Mouse (Mus musculus) spleen, adult 12 weeks (tissue): ENCODE results near the gene Clybl.

Experiments
- DNase-seq: peaks from one replicate; pipeline ENCODE4 v3.0.0; 2022; ENCODE audit warnings: low spot score

Clybl gene

DNA sequence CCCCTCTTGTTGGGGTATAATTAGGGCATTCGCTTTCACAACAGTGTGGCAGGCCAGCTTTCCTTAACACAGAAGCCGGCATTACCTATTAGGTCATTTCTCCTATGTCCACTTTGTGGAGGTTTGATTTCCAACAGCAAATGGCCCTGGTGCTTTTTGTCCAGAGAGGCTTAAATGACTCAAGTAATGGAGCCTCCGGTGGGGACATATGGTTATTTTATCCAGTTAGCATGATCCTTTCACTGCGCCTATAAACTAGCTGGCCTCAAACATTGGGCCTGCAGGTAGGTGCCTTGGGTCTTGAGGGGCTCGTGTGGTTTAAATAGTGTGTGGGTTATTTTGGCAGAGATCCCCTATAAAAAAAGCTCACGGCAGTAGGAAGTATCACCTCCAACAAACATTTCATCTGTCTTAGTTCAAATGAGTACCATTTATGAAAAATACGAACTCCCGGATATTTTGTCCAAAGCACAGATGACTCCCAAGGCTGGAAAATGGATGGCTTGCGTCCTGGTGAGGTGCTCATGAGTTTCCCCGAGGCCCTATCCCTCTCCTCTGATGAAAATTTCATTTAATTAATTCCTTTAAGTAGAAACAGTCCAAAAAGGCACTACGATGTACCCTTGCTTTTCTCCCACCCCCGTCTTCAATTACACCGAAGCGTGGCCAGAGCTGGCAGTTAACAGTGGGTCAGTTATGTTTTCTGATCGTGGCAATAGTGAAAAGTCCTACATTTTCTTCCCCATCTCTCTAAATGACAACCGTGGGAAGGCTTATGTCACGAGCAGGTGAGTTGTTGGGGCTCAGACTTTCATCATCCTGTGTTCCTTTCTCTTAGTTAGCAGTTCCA is 205.0 kb downstream of the Clybl start:
- no peak for DNase-seq

- DNase-seq = no peak
Measured at GRCm38 (mm10) chr14:122387781-122388180, 206.3 kb downstream of the Clybl start.

GRCm38 (mm10) chr14:122388431-122389031 is 207.0 kb downstream of the Clybl start:
- DNase-seq = no peak

- no peak for DNase-seq
Measured at GRCm38 (mm10) chr14:122389684-122390370, 208.3 kb downstream of the Clybl start.

- no peak for DNase-seq
Measured at GRCm38 (mm10) chr14:122390935-122391334, 209.4 kb downstream of the Clybl start.

- no peak for DNase-seq
Measured at GRCm38 (mm10) chr14:122393119-122393518, 211.6 kb downstream of the Clybl start.

DNA sequence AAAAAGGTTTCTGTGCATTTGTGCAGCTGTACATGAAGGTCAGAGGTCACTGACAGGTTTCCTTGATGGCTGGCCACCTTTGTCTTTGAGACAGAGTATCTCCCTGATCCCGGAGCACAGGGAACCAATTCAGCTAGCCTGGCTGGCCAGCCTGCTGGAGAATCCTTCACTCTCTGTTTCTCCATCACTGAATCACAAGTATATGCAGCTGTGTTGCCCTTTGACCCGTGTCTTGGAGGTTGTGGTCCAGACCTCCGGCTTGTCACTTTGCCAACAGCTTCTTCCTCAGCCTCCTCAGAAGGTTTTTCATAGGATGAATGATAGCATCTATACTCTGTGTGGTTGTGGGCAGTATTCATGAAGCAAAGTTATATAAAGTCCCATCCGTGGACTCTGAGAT is 217.2 kb downstream of the Clybl start:
- DNase-seq = no peak

DNA sequence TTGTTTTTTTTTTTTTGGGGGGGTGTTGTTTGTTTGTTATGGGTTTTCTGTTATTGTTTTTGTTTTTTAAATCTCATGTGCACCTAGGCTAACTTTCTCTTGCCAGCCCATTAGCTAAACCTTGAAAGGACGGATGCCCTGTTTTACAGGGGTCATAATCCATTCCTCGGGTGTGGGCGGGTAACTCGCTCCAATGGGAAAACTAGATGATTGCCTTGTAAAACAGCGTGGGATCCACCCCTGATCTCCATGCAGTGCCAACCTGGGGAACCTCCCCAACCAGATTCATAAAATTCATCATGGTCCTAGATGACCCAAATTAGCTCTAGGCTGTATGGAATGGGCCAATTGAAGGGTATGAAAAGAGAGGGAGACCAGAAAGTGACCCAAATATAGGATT is 218.4 kb downstream of the Clybl start:
- no peak for DNase-seq

GRCm38 (mm10) chr14:122401886-122402285 is 220.4 kb downstream of the Clybl start:
- DNase-seq = no peak

DNA sequence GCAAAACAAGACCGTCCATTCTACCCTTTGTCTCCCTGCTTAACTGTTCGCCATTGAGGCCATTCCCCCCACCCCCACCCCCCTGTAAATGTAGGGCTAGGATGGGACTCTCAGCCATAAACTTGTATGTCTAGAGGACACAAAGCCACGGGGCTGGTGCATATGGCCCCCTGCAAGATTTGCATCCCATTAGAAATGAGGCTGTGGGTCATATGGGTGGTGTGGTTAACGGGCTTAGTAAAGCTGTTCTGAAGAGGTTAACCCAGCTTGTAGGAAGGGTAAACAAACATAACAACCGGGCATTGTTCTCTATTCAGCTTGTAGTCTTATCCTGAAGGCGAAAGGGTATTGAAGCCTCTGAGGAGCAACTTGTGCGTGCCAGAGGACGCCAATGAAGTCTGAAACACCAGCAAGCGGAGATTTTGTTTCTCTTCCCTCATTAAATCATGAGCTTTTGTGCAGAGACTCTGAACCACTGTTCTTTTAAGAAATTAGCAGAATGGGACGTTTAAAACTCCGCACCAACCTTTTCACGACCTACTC is 221.3 kb downstream of the Clybl start:
- no peak for DNase-seq

GRCm38 (mm10) chr14:122403422-122403940 is 222.0 kb downstream of the Clybl start:
- no peak for DNase-seq

DNA sequence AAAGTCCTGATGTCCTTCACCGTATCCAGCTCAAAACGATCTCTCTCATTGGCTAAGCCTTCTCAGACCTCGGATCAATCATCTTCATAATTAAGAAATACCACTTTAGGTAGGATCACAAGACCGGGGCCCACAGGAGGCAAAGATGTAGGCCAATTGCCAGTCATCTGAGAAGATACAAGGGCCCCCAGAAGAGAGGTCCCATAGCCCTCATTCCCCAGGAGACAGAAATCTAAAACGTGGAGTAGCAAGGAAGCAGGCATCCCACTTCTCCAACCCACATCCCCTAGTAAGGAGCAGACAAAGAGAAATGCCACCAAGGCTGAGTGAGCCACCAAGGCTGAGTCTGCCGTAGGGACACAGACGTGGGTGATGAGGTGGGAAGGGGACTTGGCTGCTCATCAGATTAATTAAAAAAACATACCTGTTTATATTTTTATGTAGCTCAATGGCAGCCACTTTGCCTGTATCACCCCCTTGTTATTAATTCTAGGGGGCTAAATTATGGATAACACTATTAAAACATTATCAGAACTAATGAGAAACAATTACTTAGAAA is 223.2 kb downstream of the Clybl start:
- no peak for DNase-seq

DNA sequence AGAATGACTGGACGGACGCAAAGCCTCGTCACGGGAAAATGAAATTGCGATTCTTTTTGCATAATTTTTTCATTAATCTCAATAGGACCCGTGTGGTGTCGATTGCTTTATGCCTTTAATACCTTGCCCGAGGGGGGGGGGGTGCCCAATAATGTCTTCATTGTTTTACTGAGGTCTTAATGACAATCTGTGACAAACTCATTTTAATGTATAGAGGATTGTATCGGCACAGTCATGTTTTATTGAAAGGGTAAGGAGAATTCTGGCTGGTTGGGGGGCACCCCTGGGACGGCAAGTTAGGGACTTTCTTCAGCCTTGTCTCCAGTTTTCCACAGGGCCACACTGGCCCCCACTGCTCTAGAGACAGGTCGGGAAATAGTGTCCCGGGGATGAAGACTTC is 223.7 kb downstream of the Clybl start:
- DNase-seq = no peak

GRCm38 (mm10) chr14:122405897-122406540 is 224.5 kb downstream of the Clybl start:
- no peak for DNase-seq

GRCm38 (mm10) chr14:122406541-122407219 is 225.2 kb downstream of the Clybl start:
- no peak for DNase-seq

- no peak for DNase-seq
Measured at GRCm38 (mm10) chr14:122412841-122413541, 231.5 kb downstream of the Clybl start.

- no peak for DNase-seq
Measured at GRCm38 (mm10) chr14:122413542-122413928, 232.0 kb downstream of the Clybl start.

- DNase-seq = no peak
Measured at GRCm38 (mm10) chr14:122414786-122415185, 233.3 kb downstream of the Clybl start.

DNA sequence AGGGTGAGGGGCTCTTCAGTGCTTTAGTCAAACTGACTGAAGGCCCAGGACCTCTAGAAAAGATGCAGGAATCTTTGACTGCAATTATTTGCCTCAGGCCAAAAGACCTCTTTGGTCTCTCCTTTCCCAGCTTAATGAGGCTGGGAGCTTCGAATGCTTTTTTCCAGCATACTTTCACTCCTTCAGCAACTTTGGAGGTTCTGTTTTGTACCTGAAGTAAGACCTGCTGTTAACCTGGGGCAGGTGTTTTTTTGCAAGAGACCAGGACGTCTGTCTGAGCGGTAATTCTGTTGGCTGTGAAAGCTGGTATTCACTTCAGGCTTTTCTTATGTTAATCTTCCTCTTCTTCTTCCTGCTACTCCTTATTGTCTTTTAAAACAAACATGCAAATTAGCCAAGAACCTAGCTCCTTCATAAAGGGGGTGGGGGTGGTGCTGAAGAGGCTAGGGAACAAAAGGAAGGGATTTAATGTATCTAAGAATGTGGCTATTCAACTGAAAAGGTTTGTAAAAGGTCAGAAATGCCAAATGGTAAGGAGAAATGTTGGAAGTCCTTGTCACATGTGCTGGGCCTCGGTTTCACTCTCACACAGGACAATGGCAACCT is 234.8 kb downstream of the Clybl start:
- no peak for DNase-seq

DNA sequence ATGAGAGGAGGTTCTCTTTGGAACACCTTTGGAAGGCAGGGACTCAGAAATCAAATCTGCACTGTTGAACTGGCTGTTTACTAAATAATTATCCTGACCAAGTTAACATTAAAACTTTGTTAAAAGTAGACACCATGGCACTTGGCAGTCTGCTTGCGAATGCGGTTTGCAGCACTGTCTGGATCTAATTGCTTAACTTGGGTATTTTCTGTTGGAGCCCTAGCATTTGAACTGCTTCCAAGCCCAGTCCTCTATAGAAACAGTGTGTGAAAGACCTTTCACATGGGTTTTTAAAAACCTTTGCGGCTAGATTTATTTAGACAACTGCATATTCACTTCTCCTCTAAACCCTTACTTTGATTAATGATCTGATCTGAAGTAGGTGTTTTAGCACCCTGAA is 242.9 kb downstream of the Clybl start:
- DNase-seq = no peak
